Mouse (Mus musculus) E14TG2a.4 (cell line): ENCODE measurements at regions not wholly inside any gene's neighbourhood (a gene's known extent, or its start where the extent isn't known, plus 50 kb on each side); places are given as distances from the start of the nearest gene placed in this dataset.

Experiments used
- H3K27me3 ChIP-seq: 2 replicates; pipeline ENCODE4 v1.6.1; 2014; ENCODE audit warnings: low read length, control low read depth; ENCODE audit not compliant: insufficient read depth
- H3K36me3 ChIP-seq: 2 replicates; pipeline ENCODE4 v1.6.1; 2014; ENCODE audit warnings: low read length, control low read depth; ENCODE audit not compliant: insufficient read depth
- H3K4me1 ChIP-seq: replicated peaks from 2 replicates; pipeline ENCODE4 v1.6.1; 2014; ENCODE audit warnings: low read depth, low read length, control low read depth
- H3K4me3 ChIP-seq: replicated peaks from 2 replicates; pipeline ENCODE4 v1.5.1; 2014; ENCODE audit warnings: mild to moderate bottlenecking, low read length
- H3K9me3 ChIP-seq: 2 replicates; pipeline ENCODE4 v1.6.1; 2014; ENCODE audit warnings: low read length, control low read depth
- CTCF ChIP-seq: conservative IDR thresholded peaks from 2 replicates; pipeline ENCODE4 v1.5.1; 2014; ENCODE audit warnings: low read length
- NANOG ChIP-seq: IDR thresholded peaks from 2 replicates; pipeline ENCODE4 v1.6.1; 2014; ENCODE audit warnings: borderline replicate concordance, low read length, mixed read lengths
- POU5F1 ChIP-seq: IDR thresholded peaks from 2 replicates; pipeline ENCODE4 v1.6.1; 2014; ENCODE audit warnings: low read length, borderline replicate concordance

DNA sequence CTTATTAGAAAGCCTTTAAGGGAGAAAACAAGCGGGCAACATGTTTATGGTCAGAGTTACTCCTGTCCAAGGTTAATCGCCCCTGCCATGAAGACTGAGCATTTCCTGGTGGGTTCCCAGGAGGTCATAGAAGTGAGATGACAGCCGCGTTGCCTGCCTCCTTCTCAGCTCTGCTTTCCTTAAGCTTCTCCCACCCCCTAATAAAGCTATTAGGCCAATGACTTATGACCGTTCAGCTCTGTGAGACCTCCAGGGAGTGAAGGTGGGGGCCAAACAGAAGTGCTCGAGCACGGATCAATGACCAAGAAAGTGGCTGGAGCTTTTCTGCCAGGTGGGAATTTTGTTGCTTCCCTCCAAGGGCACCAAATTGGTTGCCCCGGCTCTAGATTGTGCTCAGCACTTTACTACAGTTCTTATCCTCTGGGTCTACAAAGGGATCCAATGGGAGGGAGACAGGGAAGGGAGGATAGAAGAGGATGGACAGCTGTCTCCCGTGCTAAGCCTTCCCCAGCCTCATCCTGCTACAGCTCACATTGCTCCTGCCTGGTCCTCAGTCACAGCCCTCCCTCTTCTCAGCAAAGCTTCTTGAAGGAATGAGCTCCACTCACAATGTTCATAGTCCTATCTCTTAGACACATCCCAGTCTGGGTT, 151.1 kb upstream of the Ppp2r3a start:
- no peak for TF ChIP-seq POU5F1
- no peak for TF ChIP-seq CTCF
- no peak for TF ChIP-seq NANOG

DNA sequence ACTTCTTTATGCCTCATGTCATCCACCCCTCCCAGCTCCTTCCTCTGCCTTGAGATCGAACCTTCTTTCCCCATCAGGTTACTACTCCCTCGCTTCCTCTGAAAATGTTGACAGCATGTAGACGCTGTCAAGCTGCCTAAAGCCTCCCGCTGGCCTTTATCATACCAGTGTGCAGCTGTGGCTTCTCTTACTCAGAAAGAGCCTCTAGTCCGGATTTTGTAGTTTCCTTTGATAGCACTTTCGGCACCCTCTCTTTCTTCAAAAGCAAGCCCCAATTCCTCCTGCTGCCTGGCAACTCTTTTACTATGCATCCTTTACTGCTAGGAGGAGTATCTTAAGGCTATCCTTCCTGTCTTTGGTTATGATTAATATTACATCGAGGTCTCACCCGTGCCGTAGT, 149.8 kb upstream of the Ppp2r3a start:
- no peak overlapping the region for H3K4me3 ChIP-seq
- H3K36me3 ChIP-seq = no peaks in the 10 kb centered on the region
- H3K27me3 ChIP-seq = peaks cover 6% of the 10 kb centered on the region; the same call in 1 of the 2 replicates
- H3K9me3 ChIP-seq = no peaks in the 10 kb centered on the region
- no peaks in the 10 kb centered on the region for H3K4me1 ChIP-seq
- TF ChIP-seq POU5F1 = no peak
- TF ChIP-seq NANOG = no peak
- no peak for TF ChIP-seq CTCF

More for the DNA sequence above, 151.1 kb upstream of the Ppp2r3a start:
- Histone ChIP-seq H3K27me3 (peaks cover 6% of the 10 kb centered on the region; the same call in 1 of the 2 replicates), H3K4me3 (no peak overlapping the region), H3K4me1 (no peaks in the 10 kb centered on the region), H3K36me3 (no peaks in the 10 kb centered on the region), H3K9me3 (no peaks in the 10 kb centered on the region)

GRCm38 (mm10) chr9:101398858-101399257, 147.3 kb upstream of the Ppp2r3a start:
- no peaks in the 10 kb centered on the region for H3K27me3 ChIP-seq
- H3K9me3 ChIP-seq = no peaks in the 10 kb centered on the region
- H3K36me3 ChIP-seq = no peaks in the 10 kb centered on the region
- TF ChIP-seq CTCF (no peak), POU5F1 (no peak), NANOG (no peak)
- no peaks in the 10 kb centered on the region for H3K4me1 ChIP-seq
- no peak overlapping the region for H3K4me3 ChIP-seq

GRCm38 (mm10) chr9:101369380-101369779, 117.8 kb upstream of the Ppp2r3a start:
- Histone ChIP-seq H3K36me3 (no peaks in the 10 kb centered on the region), H3K4me3 (no peak overlapping the region)
- TF ChIP-seq CTCF = no peak
- no peak for TF ChIP-seq NANOG
- no peak for TF ChIP-seq POU5F1

GRCm38 (mm10) chr9:101356607-101357006, 105.0 kb upstream of the Ppp2r3a start:
- Histone ChIP-seq H3K27me3 (no peaks in the 10 kb centered on the region), H3K4me3 (no peak overlapping the region), H3K4me1 (no peaks in the 10 kb centered on the region), H3K9me3 (peaks cover 9% of the 10 kb centered on the region), H3K36me3 (no peaks in the 10 kb centered on the region)
- no peak for TF ChIP-seq CTCF
- TF ChIP-seq POU5F1 = no peak
- TF ChIP-seq NANOG = no peak

More at GRCm38 (mm10) chr9:101369380-101369779, 117.8 kb upstream of the Ppp2r3a start:
- no peaks in the 10 kb centered on the region for H3K9me3 ChIP-seq
- no peaks in the 10 kb centered on the region for H3K27me3 ChIP-seq
- no peaks in the 10 kb centered on the region for H3K4me1 ChIP-seq

- Histone ChIP-seq H3K4me1 (no peaks in the 10 kb centered on the region), H3K4me3 (no peak overlapping the region), H3K9me3 (0 out of 2 replicates have a peak, but pooled peaks cover 10% of the 10 kb centered on the region), H3K36me3 (no peaks in the 10 kb centered on the region), H3K27me3 (no peaks in the 10 kb centered on the region)
- no peak for TF ChIP-seq CTCF
- no peak for TF ChIP-seq POU5F1
- no peak for TF ChIP-seq NANOG
Measured at GRCm38 (mm10) chr9:101348771-101349170, 97.2 kb upstream of the Ppp2r3a start.

DNA sequence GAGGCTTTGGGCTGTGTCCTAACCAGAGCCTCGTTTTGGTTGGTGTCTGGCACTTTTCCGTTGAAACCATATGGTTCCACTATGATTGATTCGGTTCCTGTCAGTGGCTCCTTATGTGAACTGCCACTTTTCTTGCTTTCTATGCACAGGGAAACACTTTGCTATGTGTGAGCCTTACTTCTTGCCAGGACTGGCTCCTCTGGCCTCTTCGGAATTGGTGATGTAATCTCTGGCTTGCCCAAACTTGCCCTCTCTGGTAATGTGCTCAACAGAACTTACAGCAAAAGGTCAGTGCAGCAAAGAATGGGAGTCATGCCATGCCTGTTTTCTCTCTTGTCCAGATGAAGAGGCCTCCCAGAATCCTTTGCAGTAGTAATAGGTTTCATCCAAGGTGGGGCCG, 91.3 kb upstream of the Ppp2r3a start:
- TF ChIP-seq CTCF (no peak), NANOG (no peak), POU5F1 (no peak)
- no peaks in the 10 kb centered on the region for H3K4me1 ChIP-seq
- no peaks in the 10 kb centered on the region for H3K9me3 ChIP-seq
- no peak overlapping the region for H3K4me3 ChIP-seq
- H3K36me3 ChIP-seq = no peaks in the 10 kb centered on the region
- no peaks in the 10 kb centered on the region for H3K27me3 ChIP-seq

DNA sequence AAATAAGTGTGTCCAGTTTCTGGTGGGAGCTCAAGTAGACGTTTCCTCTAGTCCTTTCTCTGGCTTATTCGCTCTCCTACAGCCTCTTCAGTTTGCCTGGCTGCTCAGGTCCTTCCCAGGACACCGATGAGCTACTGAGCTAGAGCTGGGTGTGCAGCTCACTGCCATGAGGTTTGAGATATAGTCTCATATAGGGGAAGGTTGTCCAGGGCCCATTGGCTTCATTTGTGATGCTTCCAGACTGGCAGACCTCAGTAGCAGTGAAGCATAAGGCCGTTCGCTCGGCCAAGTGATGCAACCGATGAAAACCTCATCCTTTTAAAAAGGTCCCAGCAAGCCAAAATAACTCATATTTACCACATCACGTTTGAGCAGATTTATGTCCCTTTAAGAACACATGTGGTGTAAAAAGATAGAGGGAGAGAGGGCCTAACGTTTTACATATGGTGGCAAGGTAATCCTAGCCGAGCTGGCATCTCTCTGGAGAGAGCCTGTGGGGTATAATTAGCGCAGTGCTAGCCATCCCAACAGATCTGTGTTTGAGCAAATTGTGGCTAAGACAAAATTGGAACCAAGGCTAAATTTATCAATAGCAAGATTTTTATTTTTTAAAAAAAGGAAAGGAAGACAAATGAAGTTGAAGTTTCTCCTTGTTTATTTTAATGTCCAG, 89.3 kb upstream of the Ppp2r3a start:
- Histone ChIP-seq H3K4me1 (no peaks in the 10 kb centered on the region), H3K9me3 (no peaks in the 10 kb centered on the region), H3K4me3 (no peak overlapping the region), H3K36me3 (no peaks in the 10 kb centered on the region), H3K27me3 (no peaks in the 10 kb centered on the region)
- no peak for TF ChIP-seq NANOG
- TF ChIP-seq POU5F1 = no peak
- TF ChIP-seq CTCF = no peak
